Mouse (Mus musculus) thymus, postnatal 0 days (tissue): ENCODE measurements around the gene Gvin1. TPM values are rescaled to one million over a fixed set of nuclear protein-coding genes. Genes with fewer than 3 reads are reported as not detected.
A peak's percentile ranks its signal among the peaks of the same experiment; 100 is the strongest.
"Not testable (repeated sequence)": the region's sequence is repeated elsewhere in the genome, so short reads cannot be mapped to it uniquely, and the experiment has no call there.

Source experiments
- DNase-seq: peaks from one replicate; pipeline ENCODE4 v3.0.0-alpha.2; 2015; ENCODE audit warnings: low spot score
- polyA plus RNA-seq: library from polyadenylated mRNA; unstranded; fragments of >200 nt; fragmentation: Nextera tagmentation; extraction: Ambion mirVana; gene quantifications from 2 replicates; pipeline ENCODE4 v1.2.1, GENCODE M21; 2015

Gvin1 gene
- polyA plus RNA-seq = 0.98 and 1.2 TPM in 2 replicates

DNA sequence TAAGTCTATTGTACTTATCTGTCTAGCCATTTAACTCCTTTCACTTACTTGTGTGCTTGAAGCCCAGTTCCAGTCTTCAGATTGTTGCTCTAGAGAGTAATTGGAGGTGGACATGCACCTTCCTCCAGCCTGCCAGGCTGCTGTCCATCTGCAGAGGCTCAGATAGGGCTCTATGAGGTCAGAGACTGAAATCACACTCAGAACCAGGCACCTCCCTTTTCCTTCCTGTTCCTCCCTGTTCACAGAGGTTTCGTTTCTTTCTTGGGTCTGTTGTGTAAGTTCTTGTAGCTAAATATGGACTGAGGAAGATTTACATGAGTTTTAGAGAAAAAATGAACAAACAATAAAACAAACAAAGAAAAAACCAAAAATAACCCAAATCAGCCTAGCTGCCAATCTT lies at the start of gene Gvin1:
Gene Gvin1, minus strand, starts transcription at position 150 of the 400 bp plus-strand sequence.
- not testable (repeated sequence) for DNase-seq

DNA sequence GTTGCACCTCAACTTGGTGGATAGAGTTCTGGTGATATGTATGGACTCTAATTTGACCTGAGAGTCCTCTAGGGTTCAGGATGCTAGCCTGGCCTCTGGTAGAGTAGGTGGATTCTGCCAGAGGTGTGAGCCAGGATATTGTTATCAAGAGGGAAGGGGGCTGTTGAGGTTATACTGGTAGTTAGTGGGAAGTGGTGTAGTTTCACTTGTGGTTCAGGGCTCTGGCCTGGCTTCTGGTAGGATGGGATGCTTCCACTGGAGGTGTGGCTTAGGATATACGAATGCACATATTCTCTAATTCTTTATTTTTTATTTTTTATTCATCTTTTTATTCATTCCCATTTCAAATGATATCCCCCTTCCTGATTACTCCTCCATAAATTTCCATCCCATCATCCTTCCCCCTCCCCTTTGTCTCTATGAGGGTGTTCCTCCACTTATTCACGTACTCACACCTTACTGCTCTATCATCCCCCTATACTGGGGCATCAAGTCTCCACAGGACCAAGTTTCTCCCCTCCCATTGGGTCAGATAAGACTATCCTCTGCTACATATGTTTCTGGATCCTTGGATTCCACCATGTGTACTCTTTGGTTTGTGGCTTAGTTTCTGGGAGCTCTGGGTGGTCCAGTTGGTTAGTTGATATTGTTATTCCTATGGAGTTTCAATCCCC lies 36.9 kb upstream of the Gvin1 start:
- no peak for DNase-seq

DNA sequence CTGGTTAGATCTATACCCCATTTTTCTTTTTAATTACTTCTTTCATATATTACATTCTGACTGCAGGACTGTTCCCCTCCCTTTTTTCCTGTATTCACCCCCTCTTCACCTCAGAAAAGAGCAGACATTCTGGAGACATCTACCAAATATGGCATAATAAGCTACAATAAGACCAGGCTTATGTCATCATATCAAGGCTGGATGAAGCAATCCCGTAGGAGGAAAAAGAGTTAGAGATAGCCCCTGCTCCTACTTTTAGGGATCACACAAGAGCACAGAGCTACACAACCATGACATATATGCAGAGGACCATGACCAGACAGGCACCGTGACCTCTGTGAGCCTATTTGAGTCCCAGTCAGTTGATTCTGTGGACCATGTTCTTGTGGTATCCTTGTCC lies 33.8 kb upstream of the Gvin1 start:
- DNase-seq = no peak

DNA sequence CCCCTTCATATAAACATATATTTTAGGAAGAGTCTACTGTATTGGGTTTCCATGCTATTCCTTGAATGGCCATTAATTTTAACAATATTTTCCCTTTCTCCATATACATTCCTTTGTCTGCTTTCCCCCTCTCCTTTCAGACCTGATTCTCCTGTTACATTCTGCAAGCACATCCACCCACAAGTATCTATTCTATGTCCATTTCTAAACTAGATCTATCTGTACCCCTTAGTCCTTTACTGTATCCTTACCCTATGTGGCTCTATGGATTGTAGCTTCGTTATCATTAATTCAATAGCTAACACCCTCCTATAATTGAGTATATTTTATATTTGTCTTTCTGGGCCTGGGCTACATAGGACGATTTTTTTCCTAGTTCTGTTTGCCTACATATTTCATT lies 33.1 kb upstream of the Gvin1 start:
- no peak for DNase-seq

DNA sequence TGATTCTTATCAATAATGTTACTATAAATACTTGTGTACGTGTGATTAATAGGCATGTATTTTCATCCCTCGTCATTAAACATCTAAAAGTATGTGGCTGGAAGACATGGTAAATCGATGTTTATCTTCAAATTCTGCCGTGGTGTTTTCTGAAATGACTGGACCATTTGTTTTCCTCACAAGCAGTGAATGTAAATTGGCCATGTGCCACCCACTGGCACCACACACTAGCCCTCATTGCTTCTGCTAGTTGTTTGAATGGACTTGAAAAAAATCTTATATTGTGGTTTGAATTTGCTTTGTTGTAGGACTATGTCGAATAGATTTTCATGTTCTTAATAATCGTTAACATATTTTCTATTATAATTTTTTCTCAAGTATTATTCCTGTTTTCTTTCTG lies 30.5 kb upstream of the Gvin1 start:
- DNase-seq = no peak

DNA sequence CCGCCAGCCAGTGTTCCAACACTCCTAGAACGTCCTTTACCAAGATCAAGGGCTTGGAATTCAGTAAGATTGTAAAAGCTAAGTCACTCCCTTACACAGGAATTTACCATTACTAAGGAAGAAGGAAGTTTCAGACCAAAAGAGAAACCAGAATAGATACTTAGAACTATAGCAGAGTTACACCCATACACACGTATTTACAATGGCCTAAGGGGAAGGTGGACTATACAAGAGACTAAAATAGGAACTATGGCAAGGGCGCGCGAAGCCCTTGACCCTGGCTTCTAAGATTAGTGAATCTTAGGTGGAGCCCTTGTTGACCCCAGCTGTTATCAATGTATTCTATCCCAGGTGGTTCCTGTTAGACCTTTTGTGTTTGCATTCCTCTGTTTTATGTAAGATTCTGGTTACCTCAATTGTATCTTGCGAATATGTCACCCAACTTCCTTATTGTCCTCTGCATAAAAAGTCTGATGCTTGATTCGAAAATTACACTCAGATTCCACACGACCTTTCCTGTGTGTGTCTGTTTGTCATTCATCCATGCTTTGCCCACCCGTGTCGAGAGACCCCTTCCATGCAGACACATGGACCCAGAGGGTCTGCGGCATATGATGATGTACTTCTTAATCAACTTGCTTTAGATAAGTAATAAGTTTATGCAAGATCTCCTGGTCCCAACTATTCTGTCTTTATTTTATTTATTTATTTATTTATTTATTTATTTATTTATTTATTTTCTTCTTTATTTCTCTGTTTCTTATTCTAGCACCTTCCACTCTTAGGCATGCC lies 25.6 kb upstream of the Gvin1 start:
- not testable (repeated sequence) for DNase-seq

DNA sequence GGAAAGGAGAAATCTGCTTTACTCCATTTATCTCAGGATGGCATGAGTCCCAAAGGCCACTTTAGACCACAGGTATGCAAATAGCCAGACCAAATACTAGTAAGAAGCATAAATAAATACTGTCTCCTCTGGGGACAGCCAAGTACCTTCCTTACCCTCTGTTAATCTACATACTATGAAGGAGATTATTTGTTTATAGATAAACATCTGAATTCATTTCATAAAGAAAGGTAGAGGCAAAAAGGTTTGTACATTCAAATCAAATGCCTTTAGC lies 22.0 kb upstream of the Gvin1 start:
- no peak for DNase-seq

DNA sequence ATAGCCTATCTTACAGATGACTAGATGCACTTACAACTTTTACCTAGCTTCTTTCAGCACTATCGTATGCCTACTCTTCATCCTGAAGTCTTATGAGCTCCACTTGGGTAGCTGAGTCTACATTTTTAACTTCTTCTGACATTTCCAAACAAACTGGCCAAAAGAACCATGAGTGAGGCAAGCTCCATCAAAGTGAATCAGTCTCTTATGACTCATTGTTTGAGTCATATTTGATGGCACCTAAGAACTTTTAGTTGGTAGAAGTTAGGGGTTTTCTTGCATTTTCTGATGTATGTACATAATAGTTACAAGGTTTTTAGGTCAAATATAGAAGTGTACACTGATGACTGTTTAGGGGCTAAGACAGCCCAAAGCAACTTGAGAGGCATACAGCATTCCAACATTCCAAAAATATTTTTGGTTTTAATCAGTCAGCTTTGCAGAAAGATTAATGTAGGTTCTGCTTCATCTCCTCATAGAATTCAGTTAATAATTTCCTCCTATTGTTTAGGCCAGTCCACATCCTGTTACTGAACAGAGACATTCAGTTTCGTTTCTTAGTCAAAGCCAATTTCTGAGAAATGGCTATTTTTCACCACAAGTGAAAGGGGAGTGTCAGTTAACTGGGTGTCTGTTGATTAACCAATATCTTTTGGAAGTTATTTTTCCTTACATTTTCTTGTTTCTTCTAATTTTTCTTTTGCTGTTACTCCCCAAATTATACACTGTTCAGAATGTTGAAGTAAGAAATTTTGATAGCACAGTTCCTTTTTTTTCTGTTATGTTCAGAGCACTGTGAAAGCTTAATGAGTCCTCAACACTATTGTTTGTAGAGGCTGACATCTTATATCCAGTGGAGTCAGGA lies 21.4 kb upstream of the Gvin1 start:
- DNase-seq = peak; percentile 17

DNA sequence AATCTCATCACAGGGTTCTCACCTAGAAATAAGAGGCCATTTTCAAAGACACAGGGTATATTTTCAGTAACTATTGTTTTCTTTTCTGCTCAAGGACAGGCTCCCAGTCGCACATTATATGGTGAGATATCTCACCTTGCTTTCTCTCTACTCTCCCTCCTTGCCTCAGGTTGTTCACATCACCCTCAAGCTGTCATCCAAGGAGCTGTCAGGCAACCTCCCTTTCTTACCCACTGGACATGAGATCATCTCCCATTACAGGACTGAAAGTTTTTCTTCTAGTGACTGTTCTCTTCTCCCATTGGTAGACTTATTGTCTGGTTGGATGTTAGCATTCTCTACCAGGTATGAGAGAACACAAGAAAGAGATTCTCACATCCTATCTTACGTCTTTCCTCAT lies 20.5 kb upstream of the Gvin1 start:
- no peak for DNase-seq

DNA sequence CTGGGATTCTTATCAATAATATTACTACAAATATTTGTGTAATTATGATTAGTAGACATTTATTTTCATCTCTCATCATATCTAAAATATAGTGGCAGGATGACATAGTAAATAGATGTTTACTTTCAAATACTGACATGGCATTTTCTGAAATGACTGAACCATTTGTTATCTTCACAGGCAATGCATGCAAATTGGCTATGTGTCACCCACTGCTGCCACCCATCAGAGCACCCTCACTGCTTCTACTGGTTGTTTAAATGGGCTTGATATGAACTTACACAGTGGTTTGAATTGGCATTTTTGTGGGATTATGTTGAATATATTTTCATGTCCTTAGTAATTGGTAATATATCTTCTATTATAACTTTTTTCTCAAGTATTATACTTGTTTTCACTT lies 784 bp upstream of the Gvin1 start:
- DNase-seq = not testable (repeated sequence)

DNA sequence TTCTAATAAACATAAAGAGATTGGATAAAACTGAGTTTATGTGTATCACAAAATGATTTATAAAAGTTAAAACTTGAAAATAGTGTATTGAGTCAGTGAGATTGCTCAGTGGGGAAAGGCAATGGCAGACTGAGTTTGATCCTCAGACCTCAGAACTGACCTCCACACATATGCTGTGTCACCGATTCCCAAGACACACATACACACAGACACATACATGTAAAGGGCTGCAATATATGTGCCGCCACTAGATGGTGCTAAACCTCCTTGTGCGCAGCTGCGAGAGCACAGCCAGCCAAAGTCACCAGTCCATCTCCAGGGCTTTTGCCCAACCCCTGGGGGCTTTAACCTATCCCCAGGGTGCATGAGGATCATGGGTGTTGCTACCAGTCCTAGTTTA lies 1.4 kb downstream of the Gvin1 start:
- DNase-seq = not testable (repeated sequence)

DNA sequence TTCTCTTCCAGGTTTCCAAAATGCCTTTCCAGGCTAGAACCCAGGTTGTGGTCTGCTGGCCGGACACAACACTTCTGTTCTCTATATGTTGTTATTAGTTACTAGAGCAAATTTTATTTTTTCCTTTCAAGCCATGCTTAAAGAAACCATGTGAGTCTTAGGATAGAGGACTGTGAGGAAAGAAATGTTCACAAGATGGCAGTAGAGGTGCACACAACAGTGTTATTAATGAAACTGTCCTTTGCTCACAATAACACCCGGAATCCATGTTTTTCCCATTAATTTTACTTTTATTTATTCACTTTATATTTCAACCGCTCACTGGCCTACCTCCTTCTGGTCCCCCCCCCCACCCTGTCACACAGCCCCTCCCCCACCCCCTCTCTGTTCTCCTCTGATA lies 8.5 kb downstream of the Gvin1 start:
- not testable (repeated sequence) for DNase-seq

DNA sequence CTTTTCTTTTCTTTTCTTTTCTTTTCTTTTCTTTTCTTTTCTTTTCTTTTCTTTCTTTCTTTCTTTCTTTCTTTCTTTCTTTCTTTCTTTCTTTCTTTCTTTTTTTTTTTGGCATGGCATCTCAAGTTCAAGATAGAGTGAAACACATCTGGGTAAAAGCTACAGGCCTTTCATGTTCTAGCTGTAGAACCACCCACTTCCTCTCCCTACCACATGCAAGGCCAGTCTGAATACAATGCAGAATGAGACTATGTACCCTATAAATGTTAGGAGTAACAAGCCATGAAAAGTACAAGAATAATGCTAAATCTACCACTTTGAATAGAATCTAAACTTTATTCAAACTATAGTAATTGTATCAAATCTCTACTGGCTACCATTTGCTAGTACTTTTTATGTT lies 38.1 kb downstream of the Gvin1 start:
- not testable (repeated sequence) for DNase-seq

DNA sequence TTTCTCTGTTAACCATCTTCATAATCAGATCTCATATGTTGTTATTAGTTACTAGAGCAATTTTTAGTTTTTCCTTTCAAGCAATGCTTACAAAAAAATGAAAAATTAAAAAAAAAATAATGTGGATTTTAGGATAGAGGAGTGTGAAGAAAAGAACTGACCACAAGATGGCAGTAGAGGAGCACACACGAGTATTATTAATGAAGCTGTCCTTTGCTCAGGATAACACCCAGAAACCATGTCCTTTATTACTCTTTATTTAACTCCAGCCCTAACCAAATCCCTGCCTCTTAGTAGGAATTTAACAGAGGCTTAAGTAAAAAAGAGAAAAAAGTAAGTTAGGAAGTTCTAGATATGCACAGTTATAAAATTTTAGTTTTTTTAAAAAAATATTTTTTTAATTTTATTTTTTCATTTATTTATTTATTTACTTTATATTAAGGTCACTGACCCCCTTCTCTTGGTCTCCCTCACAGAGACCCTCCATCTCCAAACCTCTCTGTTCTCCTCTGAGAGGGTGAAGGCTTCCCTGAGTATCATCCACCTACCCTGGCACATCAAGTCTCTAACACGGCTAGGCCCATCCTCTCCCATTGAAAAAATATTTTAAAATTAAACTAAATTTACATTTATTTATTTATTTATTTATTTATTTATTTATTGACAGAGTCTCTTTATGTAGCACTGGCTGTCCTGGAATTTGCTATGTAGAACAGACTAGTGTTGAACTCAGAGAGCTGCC lies 69.9 kb downstream of the Gvin1 start:
- DNase-seq = not testable (repeated sequence)

DNA sequence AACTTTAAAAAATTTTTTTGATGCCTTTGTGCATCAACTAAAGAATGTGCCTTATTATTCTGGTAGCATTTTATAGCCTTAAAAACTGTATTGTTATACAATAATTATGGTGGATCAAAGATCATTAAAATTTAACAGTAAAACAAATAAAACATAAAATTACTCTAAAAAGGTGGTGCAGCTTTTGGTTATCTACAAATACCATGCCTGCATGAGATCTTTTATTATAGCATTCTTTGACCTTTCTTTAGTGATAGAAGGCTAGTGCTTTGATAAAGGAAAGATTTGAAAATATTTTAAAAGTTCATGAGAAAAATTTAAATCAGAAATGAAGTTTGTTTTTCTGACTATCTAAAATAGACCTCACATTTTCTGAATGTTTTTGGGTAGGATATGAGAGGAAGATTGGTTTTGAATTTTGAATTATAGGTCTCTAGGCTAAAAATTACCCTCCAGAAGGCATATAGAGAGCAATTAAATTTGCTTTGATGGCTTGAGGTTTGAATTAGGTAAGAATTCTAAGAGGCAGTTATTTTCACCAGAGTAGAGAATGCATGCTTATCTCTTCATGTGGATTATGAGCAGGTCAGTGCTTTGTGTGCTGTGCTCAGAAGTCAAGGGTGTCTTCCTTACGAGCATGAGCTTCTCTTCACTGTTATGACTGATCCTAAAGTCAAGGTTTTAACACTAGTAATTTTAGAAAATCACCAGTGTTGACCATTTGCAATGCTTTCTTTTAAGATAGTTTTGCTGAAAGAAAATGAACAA lies 73.8 kb downstream of the Gvin1 start:
- not testable (repeated sequence) for DNase-seq

DNA sequence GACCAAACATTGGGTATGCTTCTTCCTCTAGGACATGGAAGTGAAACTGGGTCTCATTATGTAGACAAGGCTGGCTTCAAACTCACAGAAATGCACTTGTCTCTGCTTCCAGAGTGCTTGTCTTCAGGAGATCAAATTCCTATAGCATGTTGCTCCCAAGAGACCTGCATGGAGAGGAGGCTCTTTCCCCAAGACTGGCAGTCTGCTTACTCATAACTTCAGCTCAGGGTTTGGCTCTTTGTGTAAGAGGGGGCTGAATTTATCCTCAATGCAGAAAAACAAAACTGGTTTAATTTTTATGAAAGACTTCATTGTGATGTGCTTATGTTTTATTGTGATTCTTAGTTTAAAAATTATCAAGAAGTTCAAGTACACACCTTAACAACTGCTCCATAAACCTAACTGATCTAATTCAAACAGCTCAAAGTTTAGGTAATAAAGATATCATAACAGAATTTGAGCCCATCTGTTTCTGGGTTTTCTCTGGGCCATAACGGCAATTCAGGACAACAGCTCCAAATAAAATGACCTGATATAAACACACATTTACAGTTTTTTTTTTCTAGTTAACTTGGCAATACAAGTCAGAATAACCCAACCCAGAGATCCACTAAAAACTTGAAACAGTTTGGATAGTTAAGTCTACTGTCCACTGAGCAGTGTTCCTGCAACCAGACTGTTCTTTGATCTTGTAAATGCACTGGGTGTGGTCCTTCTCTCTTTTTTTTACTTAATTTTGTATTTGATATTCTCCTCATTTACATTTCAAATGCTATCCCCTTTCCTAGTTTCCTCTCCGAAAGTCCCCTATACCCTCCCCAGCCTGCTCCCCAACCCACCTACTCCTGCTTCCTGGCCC lies 97.8 kb downstream of the Gvin1 start:
- not testable (repeated sequence) for DNase-seq
